Mouse (Mus musculus) thymus, postnatal 25 days (tissue): ENCODE data around the gene Enpp6.

Experiments
- DNase-seq: peaks from one replicate; pipeline ENCODE4 v3.0.0; 2022

Enpp6 gene

GRCm38 (mm10) chr8:47067121-47067520 is 80.4 kb downstream of the Enpp6 start:
- no peak for DNase-seq

GRCm38 (mm10) chr8:47069634-47070033 is 82.9 kb downstream of the Enpp6 start:
- DNase-seq = no peak

DNA sequence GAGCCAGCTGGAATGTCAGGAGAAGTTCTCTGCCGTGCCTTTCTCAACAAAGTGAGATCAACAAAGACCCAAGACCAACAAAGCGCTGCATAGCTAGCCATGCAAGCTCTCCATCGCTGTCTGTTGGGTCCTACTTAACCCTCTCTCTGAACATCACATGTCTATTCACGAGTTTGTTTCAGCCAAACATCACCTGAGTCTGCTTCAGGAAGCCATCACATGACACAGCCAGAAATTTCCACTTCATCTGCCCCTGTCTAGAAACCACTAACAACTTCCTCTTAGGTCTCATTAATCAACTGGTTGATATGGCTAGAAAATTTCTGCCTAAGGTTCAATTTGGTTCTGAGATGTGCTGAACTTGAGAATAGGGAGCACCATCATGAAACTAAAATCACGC is 85.3 kb downstream of the Enpp6 start:
- no peak for DNase-seq

DNA sequence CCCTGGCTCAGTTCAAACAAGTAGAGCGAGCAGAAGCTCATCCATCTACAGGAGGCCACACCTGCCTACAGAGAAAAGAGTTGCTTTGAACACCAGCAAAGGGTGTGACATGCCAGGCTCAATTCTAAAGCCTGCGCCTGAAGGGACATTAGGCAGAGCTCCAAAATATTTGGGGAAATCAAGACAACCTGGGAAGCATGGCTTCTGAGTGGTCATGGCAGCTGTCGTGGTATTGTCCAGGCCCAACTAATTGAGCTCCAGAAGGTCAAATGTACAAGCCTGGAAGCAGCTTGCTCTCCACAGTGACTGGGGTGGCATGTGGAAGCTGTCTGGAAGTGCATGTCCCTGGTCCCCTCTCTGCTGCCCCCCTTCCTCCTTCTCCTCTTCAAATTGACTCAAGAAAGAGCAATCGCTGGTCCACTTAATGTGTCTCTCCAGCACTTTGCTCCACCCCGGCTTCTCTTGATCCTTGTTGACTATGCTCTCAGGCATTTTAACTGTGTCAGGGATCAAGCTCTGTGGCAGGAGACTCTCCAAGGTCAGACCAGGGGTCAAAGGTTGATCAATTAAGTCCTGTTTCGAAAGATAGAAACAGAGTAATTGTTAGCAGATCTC is 89.4 kb downstream of the Enpp6 start:
- no peak for DNase-seq

GRCm38 (mm10) chr8:47080037-47080436 is 93.3 kb downstream of the Enpp6 start:
- DNase-seq = no peak

GRCm38 (mm10) chr8:47082201-47083027 is 95.7 kb downstream of the Enpp6 start:
- DNase-seq = no peak

DNA sequence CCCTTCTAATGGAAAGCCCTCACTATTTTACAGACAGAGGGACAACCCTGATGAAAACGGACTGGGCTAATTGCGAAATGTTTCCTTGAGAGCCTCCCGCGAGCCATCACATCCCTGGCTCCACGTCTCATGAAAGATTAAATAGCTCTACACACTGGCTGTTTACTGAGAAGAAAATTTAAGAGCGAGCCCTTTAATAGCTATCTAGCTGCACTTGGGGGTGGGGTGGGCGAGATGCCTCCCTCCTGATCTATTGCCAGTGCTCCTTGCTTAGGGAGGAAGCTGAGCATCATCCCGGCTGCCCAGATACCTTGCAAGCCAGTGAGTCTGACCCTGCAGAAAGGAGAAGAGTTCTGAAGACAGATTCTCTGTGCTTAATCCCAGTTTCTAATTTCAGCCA is 103.3 kb downstream of the Enpp6 start:
- DNase-seq = no peak

- no peak for DNase-seq
These were observed 118.9 kb downstream of the Enpp6 start for GRCm38 (mm10) chr8:47105617-47106016.

DNA sequence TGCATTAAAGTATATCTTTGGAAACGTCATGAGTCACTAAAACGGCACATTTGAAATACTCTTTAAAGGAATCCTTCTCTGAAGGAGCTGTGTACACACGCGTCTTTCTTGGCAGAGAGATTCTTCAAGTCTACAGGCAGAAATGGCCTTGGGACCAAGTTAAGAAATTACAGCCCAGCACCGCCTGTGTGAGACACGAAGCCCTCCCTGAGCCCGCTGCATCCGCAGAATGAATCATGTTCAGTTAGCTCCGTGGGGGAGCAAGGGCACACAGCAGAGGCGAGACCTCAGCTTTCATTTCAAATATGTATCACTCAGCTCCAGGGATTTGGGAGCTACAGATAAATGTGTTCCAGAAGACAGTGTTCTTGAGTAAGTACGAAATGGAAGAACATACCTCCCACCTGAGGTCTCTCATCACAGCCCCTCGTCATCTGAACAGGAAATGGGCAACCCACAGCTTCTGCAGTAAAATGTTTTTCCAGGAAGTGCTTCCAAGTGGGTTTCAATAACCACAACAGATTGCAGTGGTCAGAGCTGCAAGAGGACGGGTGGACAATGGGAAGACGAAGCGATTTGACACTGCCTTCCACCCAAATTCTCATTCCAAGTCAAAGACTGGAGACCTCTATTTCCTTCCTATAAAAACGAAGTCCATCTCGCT is 127.6 kb downstream of the Enpp6 start:
- no peak for DNase-seq

- no peak for DNase-seq
These were observed 130.6 kb downstream of the Enpp6 start for GRCm38 (mm10) chr8:47117336-47117735.

DNA sequence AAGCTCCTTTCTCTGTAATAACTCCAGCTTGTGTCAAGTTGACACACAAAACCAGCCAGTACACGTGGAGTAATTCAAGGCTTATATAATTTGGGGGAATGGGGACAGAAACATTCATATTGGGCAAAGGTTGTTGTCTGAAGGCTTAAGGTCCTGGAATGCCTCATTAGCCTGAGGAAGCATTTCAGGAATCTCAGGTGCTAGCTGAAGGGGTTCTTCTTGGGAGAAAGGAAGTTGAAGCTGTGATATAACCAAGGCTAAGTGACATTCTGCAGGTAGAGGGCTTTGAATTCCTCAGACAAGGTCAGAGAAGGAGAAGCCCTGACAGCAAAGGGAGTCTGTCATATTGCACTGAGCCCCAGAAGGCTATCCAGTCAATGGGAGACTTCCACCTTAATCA is 133.2 kb downstream of the Enpp6 start:
- DNase-seq = no peak

GRCm38 (mm10) chr8:47128859-47129258 is 142.2 kb downstream of the Enpp6 start:
- DNase-seq = no peak

DNA sequence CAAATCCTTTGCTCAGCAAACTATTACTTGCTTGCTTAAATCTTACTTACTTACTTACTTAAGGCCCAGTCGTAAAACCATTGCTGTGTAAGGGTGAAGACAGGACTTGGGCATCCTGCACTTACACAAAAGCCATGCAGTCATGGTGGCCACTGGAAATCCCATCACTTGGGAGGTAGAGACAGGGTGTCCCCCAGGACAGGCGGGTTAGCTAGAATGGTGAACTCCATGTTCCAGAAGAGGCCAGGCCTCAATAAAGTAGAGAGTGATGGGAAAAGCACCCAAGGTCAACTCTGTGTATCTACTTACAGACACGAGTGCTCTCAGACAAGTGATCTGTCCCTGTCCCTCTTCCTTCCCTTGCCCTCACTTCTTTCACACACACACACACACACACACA is 146.7 kb downstream of the Enpp6 start:
- no peak for DNase-seq

DNA sequence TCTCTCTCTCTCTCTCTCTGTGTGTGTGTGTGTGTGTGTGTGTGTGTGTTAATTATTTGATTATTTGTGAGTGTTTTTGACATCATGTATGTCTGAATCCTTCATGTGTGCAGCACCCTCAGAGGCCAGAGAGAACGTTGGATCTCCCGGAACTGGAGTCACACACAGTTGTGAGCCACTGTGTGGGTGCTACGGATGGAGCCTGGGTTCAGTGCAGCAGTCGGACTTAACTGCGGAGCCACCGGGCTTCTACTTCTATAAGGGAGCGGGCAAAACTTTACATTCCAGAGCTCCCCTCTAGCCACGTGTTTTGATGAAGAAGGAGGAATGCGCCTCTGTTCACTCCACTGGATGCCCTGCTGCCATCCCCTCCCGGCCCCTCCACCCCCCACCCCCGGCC is 148.0 kb downstream of the Enpp6 start:
- no peak for DNase-seq

DNA sequence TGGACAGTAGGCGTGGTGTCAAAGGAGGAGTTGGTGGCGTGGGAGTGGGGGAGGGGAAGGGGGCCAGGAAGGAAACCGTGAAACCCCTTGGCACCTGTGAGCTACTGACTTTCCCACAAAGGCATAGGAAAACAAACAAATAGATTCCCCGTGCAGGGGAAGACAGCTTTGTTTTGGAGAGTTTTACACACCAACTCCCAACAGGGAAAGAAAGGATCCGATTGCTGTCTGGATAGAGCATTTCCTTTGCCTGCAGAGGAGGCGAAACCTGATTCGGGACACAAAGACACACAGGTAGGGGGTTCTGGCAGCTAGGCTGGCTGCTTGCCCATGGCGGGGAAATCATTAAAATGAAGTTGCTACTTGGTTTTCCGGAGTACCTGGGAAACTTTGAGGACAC is 148.9 kb downstream of the Enpp6 start:
- DNase-seq = no peak

- no peak for DNase-seq
These were observed 149.4 kb downstream of the Enpp6 start for GRCm38 (mm10) chr8:47136047-47136446.

DNA sequence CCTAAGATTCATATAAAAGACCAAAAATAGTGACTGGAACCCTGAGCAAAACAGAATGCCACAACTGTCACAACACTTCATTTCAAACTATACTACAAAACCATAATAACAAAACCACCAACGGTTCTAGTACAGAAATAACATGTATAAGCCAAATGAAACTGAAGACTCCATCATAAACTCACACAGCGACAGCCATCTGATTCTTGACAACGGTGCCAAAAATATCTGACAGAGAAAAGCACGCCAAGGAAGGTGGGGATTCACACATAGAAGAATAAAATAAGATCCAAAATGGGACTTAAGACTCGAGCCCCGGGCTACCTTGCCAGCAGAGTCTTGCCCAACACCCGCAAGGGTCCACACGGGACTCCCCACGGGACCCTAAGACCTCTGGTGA is 158.6 kb downstream of the Enpp6 start:
- no peak for DNase-seq
